ENCODE assay signal across 8 mouse cellular contexts in genomic region chr12:99641278-99641677, GRCm38 (mm10).
A peak's percentile ranks its signal among the peaks of the same experiment; 100 is the strongest.
DNase-seq lines count a peak whose midpoint lies in the region; ATAC-seq and TF ChIP-seq lines count a peak whose summit lies in the region.

No protein-coding gene starts in this region.

- 40% methylated on average over 7 of the region's 9 CpGs for WGBS in limb, embryonic 14.5 days

- no peak overlapping the region for H3K27ac ChIP-seq in limb, embryonic 14.5 days (replicated peaks; ENCODE audit: low read depth, low read length)

- H3K9ac ChIP-seq in limb, embryonic 14.5 days (ENCODE audit: low read depth, low read length, severe bottlenecking) = no peak overlapping the region

- H3K4me3 ChIP-seq in limb, embryonic 14.5 days (replicated peaks; ENCODE audit: low read length) = peak overlapping the region; percentile 18; the same call in 1 of the 2 replicates

- H3K4me2 ChIP-seq in limb, embryonic 14.5 days (replicated peaks; ENCODE audit: low read depth, low read length, severe bottlenecking) = peak overlapping the region; percentile 39

- H3K27me3 ChIP-seq in limb, embryonic 14.5 days (ENCODE audit: control insufficient read depth, insufficient read depth, low read length) = no peaks in the 10 kb centered on the region

- peaks cover 20% of the 10 kb centered on the region for H3K9me3 ChIP-seq in limb, embryonic 14.5 days (ENCODE audit: control insufficient read depth, low read length)

- peak; percentile 18 for DNase-seq in embryo, embryonic 11 days
- no peak for DNase-seq in embryo, embryonic 9.5 days (ENCODE audit: extremely low spot score)
- DNase-seq in limb, embryonic 14.5 days (ENCODE audit: low spot score) = no peak
- DNase-seq in monocyte, adult 2 months (ENCODE audit: low read depth in 1 of 2, low spot score in 2 of 2) = peak; percentile 24 to 56
- peak; percentile 54 to 66 for DNase-seq in thymus, adult 18-20 months

- H3K4me1 ChIP-seq in limb, embryonic 14.5 days (ENCODE audit: control insufficient read depth, insufficient read depth, low read length) = peaks cover 13% of the 10 kb centered on the region

- TF ChIP-seq POLR2A in limb, embryonic 14.5 days (IDR thresholded peaks at IDR 0.05; ENCODE audit: borderline replicate concordance, extremely low read depth, insufficient read depth, insufficient read length) = no peak

- peak; percentile 69 for ATAC-seq in CD4-positive, CD25-positive, alpha-beta regulatory T cell, adult 4 months
- peak; percentile 52; the same call in 1 of the 2 replicates for ATAC-seq in frontal cortex, adult (ENCODE audit: low TSS enrichment)
- ATAC-seq in limb, embryonic 14.5 days (ENCODE audit: low FRiP score, low read depth) = no peak
- ATAC-seq in cerebellum, adult (ENCODE audit: insufficient number of reproducible peaks, low FRiP score, low TSS enrichment) = no peak

- H3K36me3 ChIP-seq in limb, embryonic 14.5 days (ENCODE audit: control insufficient read depth, insufficient read depth, low read length) = no peaks in the 10 kb centered on the region

Comparison
In these comparisons a context has a peak if more than half of its experiments do, and no peak if none do; other contexts are left out.
1. DNase-seq: peak in embryo, embryonic 11 days (single experiment), monocyte, adult 2 months (2 of 2) and thymus, adult 18-20 months (2 of 2); none in embryo, embryonic 9.5 days (single experiment) and limb, embryonic 14.5 days (single experiment).
2. ATAC-seq: peak in CD4-positive, CD25-positive, alpha-beta regulatory T cell, adult 4 months (single experiment) and frontal cortex, adult (single experiment); none in limb, embryonic 14.5 days (single experiment) and cerebellum, adult (single experiment).